Mouse (Mus musculus) thymus, adult 2 months (tissue): ENCODE measurements around the gene Snx32.

ENCODE experiments used
- CTCF ChIP-seq: fragments of 200-500 bp; IDR thresholded peaks from 2 replicates; pipeline ENCODE4 v1.5.1; 2012; ENCODE audit warnings: mild to moderate bottlenecking, control low read depth, low read length, moderate library complexity, borderline replicate concordance; ENCODE audit not compliant: control insufficient read depth, poor library complexity, insufficient read depth; ENCODE audit errors: extremely low read depth
- POLR2A ChIP-seq: fragments of 200-500 bp; IDR thresholded peaks from 2 replicates; pipeline ENCODE4 v1.6.1; 2012; ENCODE audit warnings: mild to moderate bottlenecking, low read length, control low read depth, moderate library complexity; ENCODE audit not compliant: control insufficient read depth, poor library complexity, insufficient read depth; ENCODE audit errors: extremely low read depth

DNA sequence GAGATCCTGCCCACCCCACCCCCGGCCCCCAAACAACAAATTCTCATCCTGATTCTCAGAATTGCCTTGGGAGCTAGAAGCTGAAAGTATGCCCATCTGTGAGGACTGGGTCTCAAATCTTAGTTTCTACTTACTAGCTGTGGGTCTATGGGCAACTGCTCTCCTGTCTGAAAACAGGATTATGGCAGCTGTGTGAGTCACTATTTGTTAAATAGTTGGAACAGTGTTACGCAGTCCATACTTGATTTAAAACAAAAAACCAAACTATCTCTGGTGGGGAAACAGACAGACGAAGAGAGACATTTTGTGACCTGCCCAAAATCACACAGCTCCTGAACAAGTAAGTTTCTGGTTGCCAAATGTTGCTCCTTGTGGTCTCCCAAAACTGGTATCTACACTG is 60.7 kb downstream of the Snx32 start:
- no peak for TF ChIP-seq POLR2A
- no peak for TF ChIP-seq CTCF
